Mouse (Mus musculus): ENCODE measurements around the gene Nkx1-2. TPM values are rescaled to one million over a fixed set of nuclear protein-coding genes. Genes with fewer than 3 reads are reported as not detected.

Nkx1-2 gene
- polyA plus RNA-seq, 1 experiment from 2014 or later, result 0.10 TPM

DNA sequence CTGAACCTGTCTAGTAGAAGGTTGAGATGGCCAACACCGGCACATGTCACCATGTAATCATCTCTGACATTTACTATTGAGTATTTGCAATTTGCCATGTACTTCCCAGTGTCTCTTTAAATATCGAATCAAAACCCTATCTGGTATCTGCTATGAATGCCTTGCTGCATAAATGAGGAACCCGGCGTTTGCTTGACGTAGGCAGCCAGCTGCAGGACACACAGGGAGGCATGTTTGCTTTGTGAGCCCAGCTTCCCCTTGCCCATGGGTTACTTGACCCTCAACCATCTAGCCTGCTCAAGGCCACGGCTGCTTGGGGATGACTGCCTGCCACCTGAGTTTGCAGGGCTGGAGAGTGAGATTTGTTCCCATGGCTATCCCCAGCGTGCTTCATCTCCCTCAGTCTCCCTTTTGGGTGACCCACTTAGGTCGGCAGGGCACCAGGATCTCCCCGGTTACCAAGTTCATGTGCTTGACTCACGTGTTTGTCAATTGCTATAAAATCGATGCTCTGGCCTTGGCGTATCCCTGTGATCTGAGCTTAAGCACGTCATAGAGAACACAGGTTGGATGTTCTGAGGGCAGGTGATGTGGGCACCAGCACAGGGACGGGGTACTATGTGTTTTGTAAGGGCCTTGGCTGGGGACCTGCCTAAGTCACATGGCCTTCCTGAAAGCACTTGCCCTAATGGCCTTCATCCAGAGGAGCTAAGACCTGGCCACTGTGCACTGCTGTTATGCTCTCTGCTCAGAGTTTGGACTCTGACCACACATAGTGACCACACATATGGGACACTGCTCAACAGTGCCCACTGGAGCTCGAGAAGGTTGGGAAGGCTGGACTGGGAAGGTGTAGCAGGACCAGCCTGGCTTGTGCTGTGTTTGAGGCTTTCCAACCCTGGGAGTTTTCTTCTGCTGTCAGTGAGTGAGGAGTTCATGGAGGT is 20.8 kb upstream of the Nkx1-2 start:
- WGBS, result 87% methylated on average over 15 of the region's 15 CpGs
- H3K36me3 ChIP-seq, result no peaks in the 10 kb centered on the region
- H3K27me3 ChIP-seq, result no peaks in the 10 kb centered on the region
- no peaks in the 10 kb centered on the region for H3K9me3 ChIP-seq
- H3K9ac ChIP-seq, result no peak overlapping the region
- peaks cover 5% of the 10 kb centered on the region; the same call in 1 of the 2 replicates for H3K4me1 ChIP-seq
- H3K4me3 ChIP-seq, result no peak overlapping the region
- H3K27ac ChIP-seq, result no peak overlapping the region
- ATAC-seq (ENCODE audit: insufficient number of reproducible peaks, low FRiP score, low TSS enrichment, low read depth), result no peak
- no peak overlapping the region for H3K4me2 ChIP-seq

DNA sequence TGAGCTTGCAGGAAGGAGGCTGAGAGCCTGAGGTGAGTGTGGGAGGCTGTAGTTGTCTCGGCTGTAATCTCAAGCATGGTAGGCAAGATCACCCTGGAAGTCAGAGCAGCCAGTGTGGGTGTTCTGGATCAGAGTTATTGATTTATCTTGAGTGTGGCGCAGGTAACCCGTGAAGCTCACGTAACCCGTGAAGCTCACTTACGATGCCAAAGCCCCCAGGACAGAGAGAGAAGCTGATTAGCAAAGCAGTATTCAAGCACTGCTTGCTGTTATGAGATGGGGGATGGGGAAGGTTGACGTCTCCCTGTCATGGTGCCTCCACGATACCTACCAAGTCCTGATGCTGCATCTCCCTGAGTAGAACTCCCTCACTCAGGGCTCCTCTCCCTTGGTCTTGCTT is 20.1 kb upstream of the Nkx1-2 start:
- Histone ChIP-seq H3K9me3 (no peaks in the 10 kb centered on the region), H3K9ac (no peak overlapping the region), H3K36me3 (no peaks in the 10 kb centered on the region), H3K4me3 (no peak overlapping the region), H3K4me2 (no peak overlapping the region), H3K27me3 (no peaks in the 10 kb centered on the region), H3K27ac (no peak overlapping the region), H3K4me1 (peaks cover 5% of the 10 kb centered on the region; the same call in 1 of the 2 replicates)
- WGBS, result 90% methylated on average over 8 of the region's 8 CpGs
- no peak for ATAC-seq (ENCODE audit: insufficient number of reproducible peaks, low FRiP score, low TSS enrichment, low read depth)

- Histone ChIP-seq H3K9me3 (no peaks in the 10 kb centered on the region), H3K27ac (no peak overlapping the region), H3K4me3 (no peak overlapping the region), H3K36me3 (no peaks in the 10 kb centered on the region), H3K4me1 (peaks cover 7% of the 10 kb centered on the region), H3K27me3 (no peaks in the 10 kb centered on the region), H3K9ac (no peak overlapping the region), H3K4me2 (no peak overlapping the region)
- no peak for ATAC-seq (ENCODE audit: insufficient number of reproducible peaks, low FRiP score, low TSS enrichment, low read depth)
- WGBS, result 75% methylated on average over 5 of the region's 5 CpGs
Observed at GRCm38 (mm10) chr7:132617021-132617564, 17.7 kb upstream of the Nkx1-2 start.

GRCm38 (mm10) chr7:132616391-132616790 is 17.0 kb upstream of the Nkx1-2 start:
- H3K27ac ChIP-seq, result no peak overlapping the region
- no peaks in the 10 kb centered on the region for H3K36me3 ChIP-seq
- H3K4me1 ChIP-seq, result peaks cover 7% of the 10 kb centered on the region
- no peak overlapping the region for H3K4me2 ChIP-seq
- no peak overlapping the region for H3K9ac ChIP-seq
- no peaks in the 10 kb centered on the region for H3K27me3 ChIP-seq
- H3K9me3 ChIP-seq, result no peaks in the 10 kb centered on the region
- 32% methylated on average over 6 of the region's 6 CpGs for WGBS
- ATAC-seq (ENCODE audit: insufficient number of reproducible peaks, low FRiP score, low TSS enrichment, low read depth), result no peak
- H3K4me3 ChIP-seq, result no peak overlapping the region

DNA sequence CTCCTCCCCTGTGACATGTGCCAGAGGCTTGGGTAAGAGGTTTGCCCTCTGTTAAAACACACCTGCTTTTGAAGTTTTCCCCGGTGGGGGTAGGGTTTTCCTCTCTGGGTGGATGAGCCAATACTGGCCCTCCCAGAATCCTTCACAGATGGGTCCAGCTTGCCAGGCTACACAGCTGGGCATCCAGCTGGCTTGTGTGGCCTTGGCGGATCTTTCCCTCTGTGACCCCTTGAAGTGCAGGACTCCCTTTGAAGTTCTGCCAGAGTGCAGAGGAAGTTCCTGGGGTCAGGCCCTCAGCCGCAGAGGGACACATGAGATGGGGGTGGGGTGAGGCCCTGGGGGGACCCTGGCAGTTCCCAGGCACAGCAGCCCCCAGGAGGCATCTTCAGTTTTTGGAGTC is 15.9 kb upstream of the Nkx1-2 start:
- H3K4me3 ChIP-seq, result no peak overlapping the region
- H3K4me2 ChIP-seq, result no peak overlapping the region
- H3K9me3 ChIP-seq, result no peaks in the 10 kb centered on the region
- WGBS, result 23% methylated on average over 3 of the region's 3 CpGs
- ATAC-seq (ENCODE audit: insufficient number of reproducible peaks, low FRiP score, low TSS enrichment, low read depth), result no peak
- no peaks in the 10 kb centered on the region for H3K36me3 ChIP-seq
- H3K9ac ChIP-seq, result no peak overlapping the region
- H3K4me1 ChIP-seq, result peaks cover 14% of the 10 kb centered on the region
- no peak overlapping the region for H3K27ac ChIP-seq
- H3K27me3 ChIP-seq, result no peaks in the 10 kb centered on the region

GRCm38 (mm10) chr7:132611530-132611929 is 12.1 kb upstream of the Nkx1-2 start:
- Histone ChIP-seq H3K4me1 (peaks cover 12% of the 10 kb centered on the region), H3K9me3 (no peaks in the 10 kb centered on the region), H3K27me3 (no peaks in the 10 kb centered on the region), H3K9ac (no peak overlapping the region), H3K4me2 (no peak overlapping the region), H3K27ac (no peak overlapping the region), H3K4me3 (no peak overlapping the region), H3K36me3 (no peaks in the 10 kb centered on the region)
- ATAC-seq (ENCODE audit: insufficient number of reproducible peaks, low FRiP score, low TSS enrichment, low read depth), result no peak
- WGBS, result 97% methylated on average over 8 of the region's 8 CpGs

DNA sequence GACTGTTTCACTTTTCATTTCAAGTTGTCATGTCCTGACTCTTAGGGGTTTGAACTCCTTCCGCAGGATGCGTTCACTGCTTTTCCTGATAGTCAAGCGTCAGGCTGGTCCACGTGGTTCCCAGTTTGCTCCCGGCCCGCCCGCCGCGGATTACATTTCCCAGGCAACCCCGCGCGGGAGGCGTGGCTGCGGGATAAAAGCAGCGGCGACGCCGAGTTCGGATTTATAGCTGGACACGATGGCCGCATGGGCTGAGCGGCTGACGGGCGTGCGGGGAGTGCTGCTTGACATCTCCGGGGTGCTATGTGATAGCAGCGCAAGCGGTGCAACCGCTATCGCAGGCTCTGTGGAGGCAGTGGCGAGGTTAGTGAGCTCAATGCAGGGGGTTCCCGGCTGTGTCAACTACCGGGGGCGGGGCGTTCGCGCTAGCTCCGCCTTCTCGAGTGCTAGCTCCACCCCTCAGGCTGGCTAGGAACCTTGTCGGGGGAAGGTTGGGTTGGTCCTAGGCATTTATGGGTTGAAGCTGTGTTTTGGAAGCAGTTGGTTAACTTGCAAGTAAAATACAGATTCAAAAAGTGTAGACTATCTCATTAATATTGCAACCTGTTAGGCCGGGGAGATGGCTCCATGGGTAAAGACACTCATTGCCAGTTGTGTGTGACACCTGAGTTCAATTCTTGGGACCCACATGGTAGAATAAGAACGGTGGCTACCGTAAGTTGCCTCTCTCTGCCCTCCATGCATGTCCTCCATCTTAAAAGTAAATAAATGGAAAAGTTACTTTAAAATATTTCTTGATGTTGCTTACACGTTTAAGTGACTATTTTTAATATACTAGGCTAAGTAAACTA is 11.3 kb upstream of the Nkx1-2 start, which contains the start of gene Lhpp:
Lhpp (plus strand) TSS at position 171 of the 851 bp plus-strand sequence.
- H3K4me3 ChIP-seq, result peak within 1 kb of the TSS; percentile 64
- H3K27me3 ChIP-seq, result no peaks in the 10 kb centered on the region
- H3K27ac ChIP-seq, result peak within 1 kb of the TSS; percentile 47; the same call in 1 of the 2 replicates
- H3K36me3 ChIP-seq, result no peaks in the 10 kb centered on the region
- no peaks in the 10 kb centered on the region for H3K9me3 ChIP-seq
- WGBS, result 7% methylated on average over 44 of the region's 44 CpGs
- peak; percentile 81 for ATAC-seq (ENCODE audit: insufficient number of reproducible peaks, low FRiP score, low TSS enrichment, low read depth)
- peak within 1 kb of the TSS; percentile 45 for H3K9ac ChIP-seq
- H3K4me1 ChIP-seq, result peaks cover 11% of the 10 kb centered on the region
- peak within 1 kb of the TSS; percentile 77 for H3K4me2 ChIP-seq

GRCm38 (mm10) chr7:132608316-132609020 is 9.0 kb upstream of the Nkx1-2 start:
- ATAC-seq (ENCODE audit: insufficient number of reproducible peaks, low FRiP score, low TSS enrichment, low read depth), result no peak
- peaks cover 11% of the 10 kb centered on the region for H3K4me1 ChIP-seq
- H3K9ac ChIP-seq, result no peak overlapping the region
- no peak overlapping the region for H3K4me3 ChIP-seq
- H3K36me3 ChIP-seq, result no peaks in the 10 kb centered on the region
- peaks cover 8% of the 10 kb centered on the region; the same call in 1 of the 2 replicates for H3K27me3 ChIP-seq
- WGBS, result 90% methylated on average over 4 of the region's 4 CpGs
- H3K27ac ChIP-seq, result no peak overlapping the region
- no peaks in the 10 kb centered on the region for H3K9me3 ChIP-seq
- no peak overlapping the region for H3K4me2 ChIP-seq

DNA sequence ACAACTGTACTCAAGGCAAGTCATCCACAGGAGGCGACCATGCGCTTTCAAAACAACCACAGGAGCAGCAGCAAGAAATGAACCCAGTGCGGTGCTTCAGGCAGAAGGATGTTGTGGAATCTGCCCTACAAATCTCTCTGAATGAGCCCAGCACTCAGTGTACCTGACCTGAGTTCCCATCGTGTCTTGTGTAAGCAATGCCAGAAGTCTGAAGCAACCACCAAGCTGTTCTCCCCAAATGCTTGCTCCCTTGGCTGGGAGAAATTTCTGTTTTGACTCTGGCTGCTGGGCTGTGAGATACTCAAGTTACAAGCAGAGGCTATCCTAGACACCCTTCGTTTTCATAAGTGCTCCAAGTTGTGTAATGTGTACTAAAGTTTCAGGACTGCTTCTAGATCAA is 6.3 kb upstream of the Nkx1-2 start:
- WGBS, result 52% methylated on average over 5 of the region's 5 CpGs
- no peaks in the 10 kb centered on the region for H3K9me3 ChIP-seq
- peaks cover 6% of the 10 kb centered on the region; the same call in 1 of the 2 replicates for H3K4me1 ChIP-seq
- H3K4me2 ChIP-seq, result no peak overlapping the region
- H3K27me3 ChIP-seq, result peaks cover 35% of the 10 kb centered on the region
- no peak for ATAC-seq (ENCODE audit: insufficient number of reproducible peaks, low FRiP score, low TSS enrichment, low read depth)
- H3K27ac ChIP-seq, result no peak overlapping the region
- H3K4me3 ChIP-seq, result no peak overlapping the region
- no peaks in the 10 kb centered on the region for H3K36me3 ChIP-seq
- H3K9ac ChIP-seq, result no peak overlapping the region

DNA sequence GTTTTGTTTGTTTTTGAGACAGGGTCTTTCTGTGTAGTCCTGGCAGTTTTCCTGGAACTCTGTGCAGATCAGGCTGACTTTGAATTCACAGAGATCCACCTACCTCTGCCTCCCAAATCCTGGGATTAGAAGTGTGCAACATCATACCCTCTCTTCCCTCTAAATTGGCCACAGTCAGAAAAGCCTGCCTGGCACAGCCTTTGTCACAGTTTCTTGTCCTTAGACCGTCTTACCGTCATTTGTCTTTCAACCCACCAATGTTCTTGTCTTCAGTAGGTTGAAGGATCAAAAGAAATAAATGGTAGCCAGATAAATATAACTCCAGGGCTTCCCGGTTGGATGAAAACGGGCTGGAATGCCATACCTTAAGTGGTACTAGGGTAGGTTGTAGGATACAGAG is 5.3 kb upstream of the Nkx1-2 start:
- Histone ChIP-seq H3K9me3 (no peaks in the 10 kb centered on the region), H3K27ac (no peak overlapping the region), H3K4me1 (peaks cover 4% of the 10 kb centered on the region), H3K27me3 (peaks cover 44% of the 10 kb centered on the region), H3K9ac (no peak overlapping the region), H3K4me2 (no peak overlapping the region), H3K4me3 (no peak overlapping the region), H3K36me3 (no peaks in the 10 kb centered on the region)
- ATAC-seq (ENCODE audit: insufficient number of reproducible peaks, low FRiP score, low TSS enrichment, low read depth), result no peak
- WGBS, result 81% methylated on average over 4 of the region's 4 CpGs

DNA sequence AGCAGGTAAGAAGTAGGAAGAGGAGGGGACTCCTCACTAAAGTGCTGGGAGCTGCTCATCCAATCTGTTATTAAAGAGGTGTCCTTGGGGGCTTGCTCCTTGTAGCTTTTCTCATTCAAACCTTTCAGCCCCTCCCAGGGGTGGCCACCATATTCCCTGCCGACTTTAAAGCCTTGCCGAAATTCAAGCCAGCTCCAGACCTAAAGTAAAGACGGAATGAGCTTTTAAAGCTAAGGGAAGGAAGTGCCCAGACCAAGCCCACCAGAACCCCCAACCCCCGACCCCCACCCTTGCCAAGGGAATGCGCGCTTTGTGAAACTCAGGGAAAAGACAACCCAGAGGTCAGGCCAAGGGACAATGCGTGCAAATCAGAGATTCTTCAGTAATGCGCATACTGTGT is 1.5 kb upstream of the Nkx1-2 start:
- Histone ChIP-seq H3K4me1 (peaks cover 33% of the 10 kb centered on the region), H3K9me3 (no peaks in the 10 kb centered on the region), H3K9ac (no peak overlapping the region), H3K4me2 (no peak overlapping the region), H3K36me3 (no peaks in the 10 kb centered on the region), H3K27ac (no peak overlapping the region), H3K4me3 (no peak overlapping the region), H3K27me3 (peaks cover 81% of the 10 kb centered on the region)
- 21% methylated on average over 8 of the region's 8 CpGs for WGBS
- no peak for ATAC-seq (ENCODE audit: insufficient number of reproducible peaks, low FRiP score, low TSS enrichment, low read depth)

Measured in limb, embryonic 15.5 days (tissue).